In the genomic region with DNA sequence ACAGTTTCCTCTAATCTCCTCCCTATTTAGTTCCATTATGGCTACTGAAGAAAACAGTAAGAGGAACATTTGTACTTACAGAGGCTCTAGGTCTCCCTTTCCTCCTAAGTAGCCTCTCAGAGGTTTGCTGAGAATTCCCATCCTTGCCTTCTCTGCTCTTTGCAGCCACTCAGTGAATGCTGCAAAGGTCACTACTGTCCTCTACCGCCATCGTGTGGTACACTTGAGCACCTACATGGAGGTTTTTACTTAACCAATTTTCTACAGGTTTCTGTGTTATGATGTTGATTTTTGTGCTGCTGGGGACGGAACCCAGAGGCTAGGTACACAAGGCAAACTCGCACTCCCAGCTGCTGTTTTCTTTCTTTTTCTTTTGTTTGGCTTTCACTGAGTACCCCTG, we compare ENCODE assay signal across 9 mouse cellular contexts. TPM values are rescaled to one million over a fixed set of nuclear protein-coding genes. Genes with fewer than 3 reads are reported as not detected.
DNase-seq lines count a peak whose midpoint lies in the region; ATAC-seq and TF ChIP-seq lines count a peak whose summit lies in the region.
"Had no signal": no experiment of that assay in that cellular context is flagged by ENCODE, and none has a peak within 500 bp of the region (broad histone marks: within the 10 kb centered on the region; RNA-seq: fewer than 3 reads in every experiment).

No protein-coding gene starts in this region.

- H3K9ac ChIP-seq in hindbrain, embryonic 13.5 days = no peak overlapping the region
- H3K9ac ChIP-seq: embryonic facial prominence, embryonic 12.5 days had no signal

- H3K27ac ChIP-seq in hindbrain, embryonic 10.5 days = no peak overlapping the region
- no peak overlapping the region for H3K27ac ChIP-seq in hindbrain, embryonic 13.5 days
- no peak overlapping the region for H3K27ac ChIP-seq in testis, adult 2 months (ENCODE audit: control insufficient read depth, insufficient read depth, low read depth, low read length)
- H3K27ac ChIP-seq: embryonic facial prominence, embryonic 12.5 days had no signal

- DNase-seq in hindbrain, embryonic 10.5 days (ENCODE audit: low spot score) = peak; percentile 48
- DNase-seq in ES-CJ7 (ENCODE audit: low read depth, low spot score) = peak; percentile 69
- DNase-seq in c-Kit-positive CD71-positive TER-119-positive erythroid progenitor cells, embryonic 14.5 days (ENCODE audit: low spot score) = peak; percentile 51
- peak; percentile 23 to 29 for DNase-seq in frontal cortex, postnatal 25 days (ENCODE audit: low spot score in 2 of 2)
- DNase-seq in layer of hippocampus, adult 9-11 months = peak; percentile 41

- H3K36me3 ChIP-seq in hindbrain, embryonic 10.5 days = no peaks in the 10 kb centered on the region
- H3K36me3 ChIP-seq in hindbrain, embryonic 13.5 days = no peaks in the 10 kb centered on the region
- no peaks in the 10 kb centered on the region for H3K36me3 ChIP-seq in testis, adult 2 months (ENCODE audit: control insufficient read depth, insufficient read depth, low read length)
- H3K36me3 ChIP-seq: embryonic facial prominence, embryonic 12.5 days had no signal

- H3K4me3 ChIP-seq in hindbrain, embryonic 10.5 days = no peak overlapping the region
- H3K4me3 ChIP-seq in hindbrain, embryonic 13.5 days = no peak overlapping the region
- H3K4me3 ChIP-seq in testis, adult 2 months (ENCODE audit: control insufficient read depth, low read depth, low read length) = no peak overlapping the region
- H3K4me3 ChIP-seq: embryonic facial prominence, embryonic 12.5 days had no signal

- H3K4me1 ChIP-seq in hindbrain, embryonic 10.5 days (replicated peaks) = no peaks in the 10 kb centered on the region; the same call in 1 of the 2 replicates
- H3K4me1 ChIP-seq in hindbrain, embryonic 13.5 days (replicated peaks) = no peaks in the 10 kb centered on the region
- peaks cover 4% of the 10 kb centered on the region for H3K4me1 ChIP-seq in testis, adult 2 months (ENCODE audit: control insufficient read depth, insufficient read depth, low read length)
- H3K4me1 ChIP-seq: embryonic facial prominence, embryonic 12.5 days had no signal

- H3K4me2 ChIP-seq in hindbrain, embryonic 13.5 days = no peak overlapping the region
- H3K4me2 ChIP-seq: embryonic facial prominence, embryonic 12.5 days had no signal

- TF ChIP-seq POLR2A in testis, adult 2 months (IDR thresholded peaks at IDR 0.05; ENCODE audit: control insufficient read depth, low read depth, low read length) = no peak

- 7% methylated on average over 4 of the region's 4 CpGs for WGBS in hindbrain, embryonic 10.5 days
- WGBS in hindbrain, embryonic 13.5 days = 12% methylated on average over 4 of the region's 4 CpGs

- no peaks in the 10 kb centered on the region for H3K9me3 ChIP-seq in hindbrain, embryonic 10.5 days
- no peaks in the 10 kb centered on the region for H3K9me3 ChIP-seq in hindbrain, embryonic 13.5 days
- H3K9me3 ChIP-seq: embryonic facial prominence, embryonic 12.5 days had no signal

- no peaks in the 10 kb centered on the region; the same call in 1 of the 2 replicates for H3K27me3 ChIP-seq in hindbrain, embryonic 10.5 days (ENCODE audit: insufficient read depth, poor library complexity, severe bottlenecking)
- H3K27me3 ChIP-seq in hindbrain, embryonic 13.5 days = no peaks in the 10 kb centered on the region
- no peaks in the 10 kb centered on the region for H3K27me3 ChIP-seq in testis, adult 2 months (ENCODE audit: control insufficient read depth, insufficient read depth, low read length)
- H3K27me3 ChIP-seq: embryonic facial prominence, embryonic 12.5 days had no signal

- no peak for ATAC-seq in hindbrain, embryonic 13.5 days (ENCODE audit: low FRiP score)
- peak; percentile 83 for ATAC-seq in monocyte, adult 5-6 weeks (replicated peaks; ENCODE audit: insufficient number of reproducible peaks, low FRiP score, low TSS enrichment, poor library complexity, severe bottlenecking)

- TF ChIP-seq CTCF in testis, adult 2 months (IDR thresholded peaks at IDR 0.05; ENCODE audit: control insufficient read depth, insufficient read depth, insufficient replicate concordance, low read depth, low read length) = peak; percentile 25; the same call in 1 of the 2 replicates

RNA-seq across cellular contexts. Expression of gene Cox6a2, which starts 2.0 kb away (rescaled TPM):
- polyA plus RNA-seq in hindbrain, embryonic 10.5 days (2016; fragmentation: Nextera tagmentation; extraction: Ambion mirVana) = 0.25 TPM in 1 of 2 replicates, not detected in the other
- 0.70 and 1.1 TPM in 2 replicates for polyA plus RNA-seq in hindbrain, embryonic 13.5 days (2015; fragmentation: Nextera tagmentation; extraction: Ambion mirVana)
- 3.0 TPM in 1 of 3 replicates, not detected in the others for total RNA-seq in monocyte, adult 5-6 weeks (2017)
- 0.35 and 0.52 TPM in 2 replicates for polyA plus RNA-seq in testis, adult 2 months (2012; rRNA removed)

RNA-seq across cellular contexts. Expression of gene Armc5, which starts 29.0 kb away (rescaled TPM):
- 16.7 and 19.6 TPM in 2 replicates for polyA plus RNA-seq in hindbrain, embryonic 10.5 days (2016; fragmentation: Nextera tagmentation; extraction: Ambion mirVana)
- polyA plus RNA-seq in hindbrain, embryonic 13.5 days (2015; fragmentation: Nextera tagmentation; extraction: Ambion mirVana) = 15.0 and 15.2 TPM in 2 replicates
- 9.1 to 14.9 TPM (median 11.6 TPM) in 3 replicates for total RNA-seq in monocyte, adult 5-6 weeks (2017)
- 11.4 and 12.1 TPM in 2 replicates for polyA plus RNA-seq in testis, adult 2 months (2012; rRNA removed)

RNA-seq across cellular contexts. Expression of gene 9130023H24Rik, which starts 29.6 kb away (rescaled TPM):
- polyA plus RNA-seq in hindbrain, embryonic 10.5 days (2016; fragmentation: Nextera tagmentation; extraction: Ambion mirVana) = 10.2 and 13.5 TPM in 2 replicates
- 10.6 and 11.4 TPM in 2 replicates for polyA plus RNA-seq in hindbrain, embryonic 13.5 days (2015; fragmentation: Nextera tagmentation; extraction: Ambion mirVana)
- 4.9 to 6.2 TPM (median 5.5 TPM) in 3 replicates for total RNA-seq in monocyte, adult 5-6 weeks (2017)
- polyA plus RNA-seq in testis, adult 2 months (2012; rRNA removed) = 8.1 and 9.5 TPM in 2 replicates

RNA-seq across cellular contexts. Expression of gene Tgfb1i1, which starts 38.4 kb away (rescaled TPM):
- polyA plus RNA-seq in hindbrain, embryonic 10.5 days (2016; fragmentation: Nextera tagmentation; extraction: Ambion mirVana) = 37.9 and 50.9 TPM in 2 replicates
- polyA plus RNA-seq in hindbrain, embryonic 13.5 days (2015; fragmentation: Nextera tagmentation; extraction: Ambion mirVana) = 27.9 and 31.0 TPM in 2 replicates
- total RNA-seq in monocyte, adult 5-6 weeks (2017) = 0.21 to 1.2 TPM in 2 of 3 replicates, not detected in the other
- 3.7 and 5.2 TPM in 2 replicates for polyA plus RNA-seq in testis, adult 2 months (2012; rRNA removed)

RNA-seq across cellular contexts. Expression of gene Itgad, which starts 54.0 kb away (rescaled TPM):
- polyA plus RNA-seq in hindbrain, embryonic 10.5 days (2016; fragmentation: Nextera tagmentation; extraction: Ambion mirVana) = not detected in 2 replicates
- not detected in 2 replicates for polyA plus RNA-seq in hindbrain, embryonic 13.5 days (2015; fragmentation: Nextera tagmentation; extraction: Ambion mirVana)
- 2.1 to 7.5 TPM (median 5.6 TPM) in 3 replicates for total RNA-seq in monocyte, adult 5-6 weeks (2017)
- 21.1 and 21.4 TPM in 2 replicates for polyA plus RNA-seq in testis, adult 2 months (2012; rRNA removed)
- polyA plus RNA-seq: embryonic facial prominence, embryonic 12.5 days had no signal
